Mouse (Mus musculus): ENCODE results near the gene Emc10.

Gene Emc10

GRCm38 (mm10) chr7:44495992-44496770, at the start of gene Emc10, which contains the start of gene Fam71e1:
TSS of gene Emc10 (minus strand) at chr7:44496529.
TSS of gene Fam71e1 (plus strand) at chr7:44496581.
- peak; percentile 100 for DNase-seq (ENCODE audit: low read depth)

- DNase-seq (ENCODE audit: low read depth): no peak
Measured at GRCm38 (mm10) chr7:44543071-44543470, 46.7 kb upstream of the Emc10 start.

GRCm38 (mm10) chr7:44542555-44542954, 46.2 kb upstream of the Emc10 start:
- DNase-seq (ENCODE audit: low read depth): no peak

GRCm38 (mm10) chr7:44538756-44539624, 42.7 kb upstream of the Emc10 start:
- DNase-seq (ENCODE audit: low read depth): no peak

- DNase-seq (ENCODE audit: low read depth): no peak
Measured at GRCm38 (mm10) chr7:44537496-44537895, 41.2 kb upstream of the Emc10 start.

GRCm38 (mm10) chr7:44537009-44537408, 40.7 kb upstream of the Emc10 start:
- no peak for DNase-seq (ENCODE audit: low read depth)

GRCm38 (mm10) chr7:44536590-44536968, 40.2 kb upstream of the Emc10 start:
- DNase-seq (ENCODE audit: low read depth): peak; percentile 51

- DNase-seq (ENCODE audit: low read depth): no peak
Measured at GRCm38 (mm10) chr7:44535657-44536589, 39.6 kb upstream of the Emc10 start.

- DNase-seq (ENCODE audit: low read depth): no peak
Measured at GRCm38 (mm10) chr7:44534656-44535441, 38.5 kb upstream of the Emc10 start.

- DNase-seq (ENCODE audit: low read depth): no peak
Measured at GRCm38 (mm10) chr7:44534242-44534641, 37.9 kb upstream of the Emc10 start.

- DNase-seq (ENCODE audit: low read depth): no peak
Measured at GRCm38 (mm10) chr7:44533746-44534045, 37.4 kb upstream of the Emc10 start.

GRCm38 (mm10) chr7:44532918-44533745, 36.8 kb upstream of the Emc10 start:
- no peak for DNase-seq (ENCODE audit: low read depth)

- no peak for DNase-seq (ENCODE audit: low read depth)
Measured at GRCm38 (mm10) chr7:44531946-44532732, 35.8 kb upstream of the Emc10 start, which contains the start of gene Spib. TSS of gene Spib (minus strand) at chr7:44532071.

GRCm38 (mm10) chr7:44531207-44531606, 34.9 kb upstream of the Emc10 start:
- no peak for DNase-seq (ENCODE audit: low read depth)

GRCm38 (mm10) chr7:44530507-44530906, 34.2 kb upstream of the Emc10 start:
- no peak for DNase-seq (ENCODE audit: low read depth)

GRCm38 (mm10) chr7:44529518-44529917, 33.2 kb upstream of the Emc10 start:
- DNase-seq (ENCODE audit: low read depth): no peak

- peak; percentile 54 for DNase-seq (ENCODE audit: low read depth)
Measured at GRCm38 (mm10) chr7:44527483-44528398, 31.4 kb upstream of the Emc10 start.

GRCm38 (mm10) chr7:44526414-44527154, 30.3 kb upstream of the Emc10 start:
- DNase-seq (ENCODE audit: low read depth): no peak
